Mouse (Mus musculus): ENCODE measurements around the gene Flywch1.

- TF ChIP-seq TAL1 (IDR thresholded peaks at IDR 0.05; ENCODE audit: low read length) (no peak), GATA1 (IDR thresholded peaks at IDR 0.05; ENCODE audit: low read length) (no peak)
Observed at GRCm38 (mm10) chr17:23803366-23804041, 32.1 kb upstream of the Flywch1 start.
